Mouse (Mus musculus) megakaryocyte, embryonic 14.5 days (primary cell): Measurements from ENCODE around the gene Antxr1.

Source experiments
- FLI1 ChIP-seq: IDR thresholded peaks from 2 replicates; pipeline ENCODE4 v1.6.1; 2012; ENCODE audit warnings: low read length, inconsistent platforms, mixed read lengths
- GATA1 ChIP-seq: IDR thresholded peaks from 3 replicates; pipeline ENCODE4 v1.6.1; 2012; ENCODE audit warnings: mixed read lengths, low read length, inconsistent platforms, borderline replicate concordance

GRCm38 (mm10) chr6:87278151-87278550 lies 57.5 kb downstream of the Antxr1 start:
- TF ChIP-seq GATA1, result no peak
- TF ChIP-seq FLI1, result no peak
